Mouse (Mus musculus) small intestine, adult 2 months (tissue): ENCODE measurements around the gene Olfr374. TPM values are rescaled to one million over a fixed set of nuclear protein-coding genes. Genes with fewer than 3 reads are reported as not detected.
"Not testable (repeated sequence)": the region's sequence is repeated elsewhere in the genome, so short reads cannot be mapped to it uniquely, and the experiment has no call there.

ENCODE experiments used
- H3K27ac ChIP-seq: fragments of 200-500 bp; 2 replicates; pipeline ENCODE4 v1.5.1; 2012; ENCODE audit warnings: low read depth, low read length, control low read depth, inconsistent platforms; ENCODE audit not compliant: insufficient read depth
- H3K27me3 ChIP-seq: fragments of 200-500 bp; 2 replicates; pipeline ENCODE4 v1.6.1; 2012; ENCODE audit warnings: mild to moderate bottlenecking, moderate library complexity, low read length, inconsistent platforms; ENCODE audit not compliant: control insufficient read depth, insufficient read depth
- H3K36me3 ChIP-seq: fragments of 200-500 bp; 2 replicates; pipeline ENCODE4 v1.6.1; 2012; ENCODE audit warnings: mild to moderate bottlenecking, low read length, control low read depth, inconsistent platforms; ENCODE audit not compliant: control insufficient read depth, insufficient read depth
- H3K4me1 ChIP-seq: fragments of 200-500 bp; 2 replicates; pipeline ENCODE4 v1.6.1; 2012; ENCODE audit warnings: low read length, inconsistent platforms, mixed read lengths; ENCODE audit not compliant: control insufficient read depth, insufficient read depth, insufficient read length
- H3K4me3 ChIP-seq: fragments of 200-500 bp; 2 replicates; pipeline ENCODE4 v1.5.1; 2012; ENCODE audit warnings: low read depth, mild to moderate bottlenecking, control low read depth, inconsistent platforms, low read length, moderate library complexity
- CTCF ChIP-seq: fragments of 200-500 bp; IDR thresholded peaks from 2 replicates; pipeline ENCODE4 v1.5.1; 2012; ENCODE audit warnings: low read depth, mild to moderate bottlenecking, control low read depth, inconsistent platforms, low read length, moderate library complexity, mixed read lengths; ENCODE audit not compliant: insufficient replicate concordance, insufficient read length; ENCODE audit errors: extremely low read depth
- POLR2A ChIP-seq: fragments of 200-500 bp; IDR thresholded peaks from 2 replicates; pipeline ENCODE4 v1.6.1; 2012; ENCODE audit warnings: low read depth, mild to moderate bottlenecking, control low read depth, inconsistent platforms, low read length, moderate library complexity
- WGBS: fragments of 180-500 bp; shearing (Covaris S2); methylation state at CpG from one replicate; pipeline ENCODE4 v1.1.7; 2018; 5-methylcytosine and 5-hydroxymethylcytosine counted together
- polyA plus RNA-seq: library from polyadenylated mRNA; depleted of rRNA; stranded (reverse); fragments of >200 nt; gene quantifications from 2 replicates; pipeline ENCODE4 v1.2.3, GENCODE M21; 2012; rRNA removed

Gene Olfr374
- polyA plus RNA-seq: not detected in 2 replicates

- Histone ChIP-seq H3K27me3 (no peaks in the 10 kb centered on the region), H3K4me3 (no peak within 1 kb of the TSS), H3K27ac (no peak within 1 kb of the TSS), H3K36me3 (no peaks in the 10 kb centered on the region), H3K4me1 (no peaks in the 10 kb centered on the region)
- WGBS: 70% methylated on average over 3 of the region's 3 CpGs
- TF ChIP-seq CTCF (no peak), POLR2A (no peak)
Observed at GRCm38 (mm10) chr8:72106740-72107139, at the start of gene Olfr374. Olfr374 (plus strand) TSS chr8:72107040.

GRCm38 (mm10) chr8:72057643-72058042 lies 49.2 kb upstream of the Olfr374 start:
- WGBS: 82% methylated on average over 3 of the region's 4 CpGs

GRCm38 (mm10) chr8:72066819-72067399 lies 39.9 kb upstream of the Olfr374 start:
- not testable (repeated sequence) for H3K36me3 ChIP-seq, H3K27me3 ChIP-seq, H3K4me1 ChIP-seq, H3K27ac ChIP-seq, H3K4me3 ChIP-seq
- 66% methylated on average over 1 of the region's 1 CpGs for WGBS

More at GRCm38 (mm10) chr8:72057643-72058042, 49.2 kb upstream of the Olfr374 start:
- not testable (repeated sequence) for H3K27ac ChIP-seq, H3K4me1 ChIP-seq, H3K27me3 ChIP-seq, H3K36me3 ChIP-seq, H3K4me3 ChIP-seq

- H3K27me3 ChIP-seq, H3K27ac ChIP-seq, H3K4me3 ChIP-seq, H3K4me1 ChIP-seq, H3K36me3 ChIP-seq: not testable (repeated sequence)
Observed at GRCm38 (mm10) chr8:72082877-72083276, 24.0 kb upstream of the Olfr374 start, which contains the start of gene Olfr373. Olfr373 (plus strand) TSS chr8:72083177.

- H3K27me3 ChIP-seq: no peaks in the 10 kb centered on the region
- TF ChIP-seq POLR2A: no peak
- TF ChIP-seq CTCF: no peak
- WGBS: 65% methylated on average over 5 of the region's 5 CpGs
- no peak overlapping the region for H3K4me3 ChIP-seq
- no peak overlapping the region for H3K27ac ChIP-seq
- no peaks in the 10 kb centered on the region for H3K4me1 ChIP-seq
- H3K36me3 ChIP-seq: no peaks in the 10 kb centered on the region
Observed at GRCm38 (mm10) chr8:72084744-72085143, 22.1 kb upstream of the Olfr374 start.

- not testable (repeated sequence) for H3K27me3 ChIP-seq, H3K4me3 ChIP-seq, H3K36me3 ChIP-seq, H3K4me1 ChIP-seq, H3K27ac ChIP-seq
- 89% methylated on average over 3 of the region's 3 CpGs for WGBS
Observed at GRCm38 (mm10) chr8:72087611-72088010, 19.2 kb upstream of the Olfr374 start.

- H3K4me3 ChIP-seq, H3K27ac ChIP-seq: not testable (repeated sequence)
Observed at GRCm38 (mm10) chr8:72096721-72097120, 10.1 kb upstream of the Olfr374 start.

GRCm38 (mm10) chr8:72099377-72100103 lies 7.3 kb upstream of the Olfr374 start:
- H3K4me3 ChIP-seq, H3K27ac ChIP-seq, H3K27me3 ChIP-seq, H3K36me3 ChIP-seq, H3K4me1 ChIP-seq: not testable (repeated sequence)
- WGBS: 53% methylated on average over 6 of the region's 7 CpGs

More at GRCm38 (mm10) chr8:72096721-72097120, 10.1 kb upstream of the Olfr374 start:
- H3K27me3 ChIP-seq, H3K36me3 ChIP-seq, H3K4me1 ChIP-seq: not testable (repeated sequence)
